Mouse (Mus musculus): ENCODE results near the gene P2rx4.

DNA sequence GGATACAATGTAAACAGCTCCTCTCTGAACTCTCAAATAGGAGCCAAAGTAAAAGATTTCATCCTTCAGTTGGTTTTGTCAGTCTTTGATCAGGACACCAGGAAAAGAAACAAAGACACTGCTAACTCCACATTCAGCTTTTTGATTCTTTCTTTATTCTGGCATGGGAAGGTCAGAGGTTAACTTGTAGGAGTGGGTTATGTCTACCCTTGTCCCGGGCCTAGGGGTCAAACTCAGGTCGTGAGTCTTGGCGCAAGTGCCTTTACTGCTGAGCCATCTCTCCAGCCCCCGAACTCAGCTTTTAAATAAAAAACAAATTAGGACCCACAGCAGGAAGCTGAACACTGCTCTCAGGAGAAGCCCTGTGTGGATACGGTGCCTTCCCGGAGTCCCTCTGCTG lies 48.8 kb downstream of the P2rx4 start:
- TF ChIP-seq CTCF (IDR thresholded peaks at IDR 0.05; ENCODE audit: low read depth): no peak
- no peak for TF ChIP-seq EP300 (optimal IDR thresholded peaks at IDR 0.05)
